Mouse (Mus musculus): ENCODE measurements around the gene Stom.

GRCm38 (mm10) chr2:35291856-35292255 lies 44.9 kb downstream of the Stom start:
- TF ChIP-seq POLR2A (IDR thresholded peaks at IDR 0.05; ENCODE audit: borderline replicate concordance, low read depth, low read length) (no peak), CTCF (IDR thresholded peaks at IDR 0.05; ENCODE audit: low read depth, low read length) (peak; percentile 32; the same call in 1 of the 2 replicates)

Data from bone marrow macrophage, adult 2 months (primary cell).